Mouse (Mus musculus): ENCODE data around the gene Aup1.

GRCm38 (mm10) chr6:83065995-83066394 lies 11.7 kb downstream of the Aup1 start:
- TF ChIP-seq RAD21 (IDR thresholded peaks at IDR 0.05; ENCODE audit: low read depth, low read length) (no peak), CHD1 (IDR thresholded peaks at IDR 0.05; ENCODE audit: low read depth, low read length) (no peak), ZNF384 (IDR thresholded peaks at IDR 0.05; ENCODE audit: low read depth, low read length) (no peak), EP300 (IDR thresholded peaks at IDR 0.05; ENCODE audit: low read depth in 1 of 2, low read length in 2 of 2) (no peak), POLR2A (IDR thresholded peaks at IDR 0.05; ENCODE audit: control insufficient read depth in 1 of 2, insufficient read depth in 1 of 2, low read depth in 1 of 2, low read length in 2 of 2, poor library complexity in 1 of 2) (no peak), POLR2AphosphoS5 (IDR thresholded peaks at IDR 0.05; ENCODE audit: borderline replicate concordance, low read depth, low read length) (no peak), NELFE (IDR thresholded peaks at IDR 0.05; ENCODE audit: low read depth, low read length) (no peak), GATA1 (IDR thresholded peaks at IDR 0.05; ENCODE audit: low read depth, low read length) (no peak), TBP (IDR thresholded peaks at IDR 0.05; ENCODE audit: low read depth, low read length) (no peak), MAFK (IDR thresholded peaks at IDR 0.05; ENCODE audit: borderline replicate concordance, low read depth, low read length) (no peak), CTCF (IDR thresholded peaks at IDR 0.05 in 2 of 3, conservative IDR thresholded peaks at IDR 0.05 in 1 of 3; ENCODE audit: control insufficient read depth in 1 of 3, insufficient read depth in 1 of 3, low read depth in 2 of 3, low read length in 3 of 3, poor library complexity in 1 of 3, severe bottlenecking in 1 of 3) (no peak), UBTF (IDR thresholded peaks at IDR 0.05; ENCODE audit: borderline replicate concordance, insufficient read depth, low read depth, low read length) (no peak), MYC (IDR thresholded peaks at IDR 0.05; ENCODE audit: low read depth, low read length) (no peak)
